Mouse (Mus musculus): Measurements from ENCODE around the gene Gm13283.

The Gm13283 gene

DNA sequence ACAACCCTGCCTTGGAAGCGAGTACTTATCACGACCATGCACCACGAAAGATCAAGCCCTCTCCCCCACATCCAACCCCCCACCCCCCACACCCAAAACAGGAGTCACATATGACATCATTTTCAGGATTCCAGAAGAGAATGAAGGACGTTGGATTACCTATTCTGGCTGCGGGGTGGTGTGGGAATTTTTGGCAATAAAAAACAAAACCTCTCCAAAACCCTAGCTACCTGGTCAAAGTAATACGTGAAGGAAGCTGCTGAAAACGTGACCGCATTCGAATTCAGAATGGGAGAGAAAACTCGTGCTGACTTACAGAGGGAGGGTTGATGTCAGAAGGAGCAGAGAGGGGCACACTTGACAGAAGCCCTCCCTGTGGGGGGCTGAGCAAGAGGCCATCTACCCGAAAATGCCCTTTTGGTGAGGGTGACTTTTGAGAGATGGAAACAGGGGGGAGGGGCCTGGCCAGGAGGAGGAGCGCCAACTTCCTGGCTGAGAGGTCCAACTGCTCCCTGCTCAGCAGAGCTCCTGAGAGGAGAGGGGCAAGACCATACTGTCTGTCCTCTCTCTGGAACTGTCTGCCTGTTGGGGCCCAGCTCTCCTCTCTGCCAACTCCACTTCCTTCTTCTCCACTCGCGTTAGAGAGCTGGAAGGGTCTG lies at the start of gene Gm13283:
Gene Gm13283 (plus strand): TSS at position 510 of the 659 bp plus-strand sequence.
- DNase-seq (ENCODE audit: low spot score in 2 of 2), result peak; percentile 44 to 67

DNA sequence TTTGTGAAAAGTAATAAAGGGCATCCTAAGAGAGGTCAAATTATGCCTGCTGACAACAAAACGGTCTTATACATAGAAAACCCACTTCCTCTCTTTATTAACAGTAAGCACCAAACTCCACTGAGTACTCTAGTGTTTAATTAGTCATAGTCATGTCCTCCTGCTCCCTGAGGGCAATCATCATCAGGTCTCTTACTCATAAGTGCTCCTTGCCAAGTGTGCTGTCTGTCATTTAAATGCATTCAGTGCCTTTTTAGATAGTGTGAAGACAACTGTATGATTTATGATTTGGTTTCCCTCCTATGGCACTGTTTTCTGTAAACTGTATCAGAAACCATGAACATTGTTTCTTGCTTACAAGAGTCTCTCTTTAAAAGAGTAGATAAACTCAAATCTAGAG lies 45.6 kb upstream of the Gm13283 start:
- no peak for DNase-seq (ENCODE audit: low spot score in 2 of 2)

- no peak for DNase-seq (ENCODE audit: low spot score in 2 of 2)
These were observed 44.9 kb upstream of the Gm13283 start for GRCm38 (mm10) chr4:88715059-88715458.

DNA sequence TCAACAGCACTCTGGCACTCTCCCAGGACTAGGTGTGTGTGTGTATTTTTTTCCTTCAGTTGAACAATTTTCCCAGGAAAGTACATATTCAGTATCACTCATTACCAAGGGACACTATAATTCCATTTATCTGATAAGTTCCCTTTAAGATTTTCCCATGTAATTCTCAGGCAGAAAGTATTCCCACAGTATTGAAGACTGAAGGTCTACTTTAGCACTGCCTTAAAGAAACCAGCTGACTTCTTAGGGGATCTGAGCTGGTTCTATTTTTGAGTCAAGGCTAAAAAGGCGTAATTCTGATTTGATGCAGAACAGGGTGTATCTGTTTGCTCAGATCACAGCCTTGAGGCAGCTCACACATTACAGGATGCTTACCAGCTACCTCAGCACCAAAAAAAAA lies 41.2 kb upstream of the Gm13283 start:
- no peak for DNase-seq (ENCODE audit: low spot score in 2 of 2)

GRCm38 (mm10) chr4:88721791-88722721 lies 37.9 kb upstream of the Gm13283 start, which contains the start of the genes Gm26566 and Klhl9:
Gene Gm26566 (plus strand): TSS chr4:88721805.
Gene Klhl9 (minus strand): TSS chr4:88722465.
- peak; percentile 92 to 93 for DNase-seq (ENCODE audit: low spot score in 2 of 2)

DNA sequence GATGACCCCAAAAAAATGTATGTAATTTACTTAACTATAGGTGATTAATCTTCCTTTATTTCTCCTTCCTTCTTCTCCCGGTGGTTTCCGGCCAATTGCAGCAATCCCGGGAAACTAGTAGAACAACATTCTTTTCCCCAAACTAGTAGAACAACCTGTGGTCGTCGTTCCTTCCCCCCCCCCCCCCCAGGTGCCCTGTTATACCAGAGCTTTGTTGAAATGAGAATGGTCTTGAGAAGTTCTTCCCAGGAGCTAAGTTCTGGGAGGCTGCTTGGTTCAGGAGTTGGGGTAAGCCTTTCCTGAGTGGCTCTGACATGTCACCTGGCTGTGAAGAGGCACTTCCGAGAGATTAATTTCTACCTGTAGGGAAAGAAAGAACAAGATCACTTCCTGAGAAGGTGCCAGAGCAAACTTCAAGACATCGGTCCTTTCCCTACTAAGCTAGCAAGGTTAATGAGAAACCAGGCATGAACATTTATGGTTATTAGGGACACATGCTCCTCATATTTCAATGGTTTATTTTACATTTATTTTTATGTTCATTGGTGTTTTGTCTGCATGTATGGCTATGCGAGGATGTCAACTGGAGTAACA lies 36.3 kb upstream of the Gm13283 start:
- DNase-seq (ENCODE audit: low spot score in 2 of 2), result no peak

- DNase-seq (ENCODE audit: low spot score in 2 of 2), result no peak
These were observed 33.2 kb upstream of the Gm13283 start for GRCm38 (mm10) chr4:88726727-88727126.

- no peak for DNase-seq (ENCODE audit: low spot score in 2 of 2)
These were observed 32.6 kb upstream of the Gm13283 start for GRCm38 (mm10) chr4:88727324-88727723.

- peak in 1 of 2 experiments; percentile 63 for DNase-seq (ENCODE audit: low spot score in 2 of 2)
These were observed 21.4 kb upstream of the Gm13283 start for GRCm38 (mm10) chr4:88738480-88738879.

GRCm38 (mm10) chr4:88739036-88739435 lies 20.9 kb upstream of the Gm13283 start:
- DNase-seq (ENCODE audit: low spot score in 2 of 2), result no peak

DNA sequence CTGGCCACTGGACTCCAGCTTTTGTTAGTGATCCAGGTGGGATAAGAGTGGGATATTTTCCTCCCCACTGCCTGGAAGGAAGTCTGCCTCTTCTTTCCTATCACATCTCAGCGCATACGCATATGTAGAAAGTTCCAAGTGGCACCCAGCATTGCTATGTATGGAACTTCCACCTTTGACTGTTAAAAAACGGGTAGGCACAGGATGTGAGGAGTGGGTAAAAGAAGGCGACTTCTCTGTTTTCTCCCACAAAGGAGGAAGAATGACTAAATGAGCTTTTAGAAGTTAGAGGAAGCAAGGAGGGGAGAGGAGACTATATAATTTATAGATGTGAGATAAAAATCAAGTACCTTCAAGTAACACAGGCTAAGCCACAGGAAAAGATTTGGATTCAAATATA lies 18.5 kb upstream of the Gm13283 start:
- DNase-seq (ENCODE audit: low spot score in 2 of 2), result no peak

DNA sequence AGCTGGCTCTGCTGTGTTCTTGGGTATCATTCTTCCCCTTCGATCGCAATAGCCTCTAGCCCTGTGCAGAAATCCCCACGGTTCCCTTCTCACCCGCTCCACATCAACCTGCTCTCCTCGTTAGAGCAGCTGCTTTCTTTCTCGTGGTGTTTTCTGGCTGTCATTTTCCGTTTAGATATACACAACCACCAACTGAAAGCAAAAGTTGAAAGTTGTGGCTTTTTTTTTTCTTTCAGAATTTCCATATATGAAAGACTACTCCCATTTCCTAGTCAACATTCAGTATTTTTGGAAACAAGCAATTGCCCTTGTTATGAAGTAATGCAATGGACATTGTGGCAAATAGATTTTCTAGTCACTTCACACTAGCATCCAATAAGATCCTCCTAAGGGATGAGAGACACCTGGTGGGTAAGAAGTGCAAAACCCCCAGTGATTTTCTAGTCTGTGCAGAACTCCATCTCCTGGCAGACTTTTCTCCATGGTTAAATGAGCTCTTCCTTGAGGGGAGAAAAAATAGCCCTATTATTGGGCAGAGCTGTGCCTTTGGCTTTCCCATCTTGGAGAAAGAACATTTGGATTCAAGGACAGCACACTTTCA lies 17.0 kb upstream of the Gm13283 start:
- DNase-seq (ENCODE audit: low spot score in 2 of 2), result no peak

DNA sequence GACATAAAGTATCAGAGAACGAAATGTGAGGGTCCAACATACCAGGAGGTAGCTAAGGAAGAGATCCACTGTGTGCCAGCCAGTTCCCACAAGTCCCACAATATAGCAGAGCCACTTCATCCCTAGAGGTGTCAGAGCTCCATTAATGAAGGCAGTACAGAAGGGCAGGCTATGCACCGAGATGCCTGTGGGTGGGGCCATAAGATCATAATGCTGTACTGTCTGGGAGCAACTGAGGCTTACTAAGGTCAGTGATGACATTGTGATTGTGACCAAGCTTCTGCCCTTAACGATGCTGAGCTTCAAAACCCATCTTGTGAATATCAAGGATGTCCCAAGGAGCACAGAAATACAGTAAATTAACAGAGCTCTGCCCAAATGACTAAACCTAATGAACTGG lies 15.7 kb upstream of the Gm13283 start:
- DNase-seq (ENCODE audit: low spot score in 2 of 2), result no peak

DNA sequence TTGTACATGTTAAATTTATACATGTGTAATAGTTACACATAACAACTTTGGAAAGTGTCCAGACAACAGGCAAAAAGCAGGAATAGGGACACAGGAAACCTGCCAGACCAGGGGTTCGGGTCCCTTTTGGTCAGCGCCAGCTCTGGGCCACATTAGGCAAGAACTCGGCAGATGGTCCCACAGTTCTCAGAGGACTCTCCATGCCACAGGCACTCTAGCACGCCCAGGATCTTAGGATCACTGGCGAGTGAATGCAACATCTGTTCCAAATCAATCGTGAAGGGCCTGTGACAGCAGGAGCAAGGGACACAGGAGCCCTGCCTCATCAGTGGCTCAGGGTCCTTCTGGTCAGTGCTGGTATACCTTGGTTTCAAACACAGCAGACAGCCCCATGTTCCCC lies 10.0 kb upstream of the Gm13283 start:
- DNase-seq (ENCODE audit: low spot score in 2 of 2), result no peak

DNA sequence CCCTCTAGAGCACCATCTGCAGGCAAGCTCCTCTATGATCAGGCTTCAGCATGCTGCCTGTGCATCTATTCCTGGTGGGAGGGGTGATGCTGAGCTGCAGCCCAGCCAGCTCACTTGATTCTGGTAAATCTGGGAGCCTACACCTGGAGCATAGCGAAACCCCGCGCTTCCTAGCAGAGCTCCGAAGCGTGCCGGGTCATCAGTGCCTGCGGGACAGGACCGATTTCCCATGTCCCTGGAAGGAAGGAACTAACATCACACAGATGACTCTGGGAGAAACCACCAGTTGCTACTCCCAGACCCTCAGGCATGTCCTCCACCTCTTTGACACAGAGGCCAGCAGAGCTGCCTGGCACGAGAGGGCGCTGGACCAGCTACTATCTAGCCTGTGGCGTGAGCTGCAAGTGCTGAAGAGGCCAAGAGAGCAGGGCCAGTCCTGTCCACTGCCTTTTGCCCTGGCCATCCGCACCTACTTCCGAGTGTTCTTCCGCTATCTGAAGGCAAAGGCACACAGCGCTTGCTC lies 5.0 kb upstream of the Gm13283 start, which contains the start of gene Gm13271:
Gene Gm13271 (plus strand): TSS at position 51 of the 523 bp plus-strand sequence.
- peak; percentile 81 for DNase-seq (ENCODE audit: low spot score in 2 of 2)

- DNase-seq (ENCODE audit: low spot score in 2 of 2), result peak in 1 of 2 experiments; percentile 29
These were observed 3.1 kb upstream of the Gm13283 start for GRCm38 (mm10) chr4:88756581-88757513.

DNA sequence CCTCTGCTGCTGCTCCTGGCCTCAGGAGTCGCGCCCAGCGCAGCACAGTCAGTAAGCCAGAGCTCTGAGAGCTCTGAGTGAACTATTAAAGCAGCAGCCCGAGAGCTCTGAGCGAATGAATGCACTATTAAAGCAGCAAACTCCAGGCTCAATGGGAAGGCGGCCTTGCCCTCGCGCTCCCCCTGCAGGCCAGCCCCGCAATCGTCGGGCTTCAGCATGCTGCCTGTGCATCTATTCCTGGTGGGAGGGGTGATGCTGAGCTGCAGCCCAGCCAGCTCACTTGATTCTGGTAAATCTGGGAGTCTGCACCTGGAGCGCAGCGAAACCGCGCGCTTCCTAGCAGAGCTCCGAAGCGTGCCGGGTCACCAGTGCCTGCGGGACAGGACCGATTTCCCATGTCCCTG lies 2.3 kb upstream of the Gm13283 start:
- peak; percentile 91 to 94 for DNase-seq (ENCODE audit: low spot score in 2 of 2)

- peak; percentile 23 to 44 for DNase-seq (ENCODE audit: low spot score in 2 of 2)
These were observed 1.2 kb upstream of the Gm13283 start for GRCm38 (mm10) chr4:88758751-88759150.

GRCm38 (mm10) chr4:88760431-88760830 lies 512 bp downstream of the Gm13283 start:
- peak; percentile 85 for DNase-seq (ENCODE audit: low spot score in 2 of 2)

DNA sequence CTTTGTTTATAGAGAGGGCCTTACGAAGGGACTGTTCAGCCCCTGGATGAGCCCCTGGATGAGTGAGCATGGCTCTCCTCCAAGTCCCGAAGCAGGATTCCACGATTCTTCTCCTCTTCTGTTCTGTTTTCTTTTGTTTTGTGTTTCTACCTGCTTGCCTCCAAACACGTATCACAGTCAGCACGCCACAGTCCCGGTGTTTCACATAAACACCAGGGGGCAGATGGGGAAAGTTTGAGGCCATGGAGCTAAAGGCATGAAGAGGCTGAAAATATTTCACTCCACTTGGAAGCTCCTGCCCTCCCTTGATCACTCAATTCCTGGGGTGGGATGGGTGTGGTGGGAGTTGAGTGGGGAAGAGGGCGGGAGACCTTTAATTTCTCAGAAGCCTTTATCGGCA lies 1.9 kb downstream of the Gm13283 start:
- DNase-seq (ENCODE audit: low spot score in 2 of 2), result peak; percentile 64 to 73
